Mouse (Mus musculus): ENCODE measurements around the gene Dnah3.

DNA sequence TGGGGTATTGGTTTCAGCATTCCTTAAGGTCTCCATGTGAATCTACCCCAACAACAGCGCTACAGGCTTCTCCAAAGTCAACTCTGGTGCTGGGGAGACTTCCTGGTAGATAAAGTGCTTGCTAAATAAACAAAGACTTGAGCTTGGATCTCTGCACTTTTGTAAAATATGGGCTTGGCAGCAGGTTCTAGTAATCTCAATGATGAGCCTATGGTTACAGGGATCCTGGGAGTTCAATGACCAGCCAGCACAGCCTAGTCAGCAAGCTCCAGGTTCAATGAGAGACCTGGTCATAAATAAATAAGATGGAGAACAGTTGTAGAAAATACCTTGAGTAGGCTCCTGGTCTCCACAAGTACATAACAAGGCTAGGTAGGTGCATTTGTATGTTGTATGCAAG lies 141.0 kb downstream of the Dnah3 start:
- TF ChIP-seq POLR2A (IDR thresholded peaks at IDR 0.05; ENCODE audit: insufficient read depth, low read depth, low read length): no peak
- no peak for TF ChIP-seq CTCF (IDR thresholded peaks at IDR 0.05; ENCODE audit: insufficient read depth, low read depth, low read length)

Data from olfactory bulb, adult 2 months (tissue).